Mouse (Mus musculus): ENCODE results near the gene Ago3. TPM values are rescaled to one million over a fixed set of nuclear protein-coding genes. Genes with fewer than 3 reads are reported as not detected.

Ago3 gene
- total and polyA plus RNA-seq, 3 experiments, result 7.3 to 7.9 TPM; not detected in 1

- no peak overlapping the region for H3K4me3 ChIP-seq (ENCODE audit: control insufficient read depth in 1 of 2, insufficient read depth in 1 of 2, low read depth in 2 of 2, low read length in 2 of 2)
- H3K36me3 ChIP-seq (ENCODE audit: control insufficient read depth in 1 of 2, insufficient read depth in 2 of 2, low read length in 2 of 2), result peaks cover 0 to 3% of the 10 kb centered on the region in 2 experiments; a peak in 2 of 4 replicates
- no peaks in the 10 kb centered on the region for H3K79me2 ChIP-seq (ENCODE audit: control insufficient read depth, insufficient read depth, low read length, poor library complexity)
- no peaks in the 10 kb centered on the region for H3K9me3 ChIP-seq (replicated peaks; ENCODE audit: insufficient read depth, low read length)
- no peak overlapping the region for H3K27ac ChIP-seq (ENCODE audit: control insufficient read depth, low read depth, low read length)
- no peak for DNase-seq (ENCODE audit: low read depth, low spot score)
- no peak overlapping the region for H3K9ac ChIP-seq (ENCODE audit: control insufficient read depth, low read depth, low read length, poor library complexity, severe bottlenecking)
- H3K4me1 ChIP-seq (ENCODE audit: control insufficient read depth in 1 of 2, insufficient read depth in 2 of 2, low read length in 2 of 2), result peaks cover 0 to 9% of the 10 kb centered on the region in 2 experiments; a peak in 1 of 4 replicates
- TF ChIP-seq NRF1 (IDR thresholded peaks at IDR 0.05; ENCODE audit: insufficient read depth, low read depth, low read length, poor library complexity, severe bottlenecking) (no peak), ETS1 (IDR thresholded peaks at IDR 0.05; ENCODE audit: low read depth, low read length) (no peak), USF2 (IDR thresholded peaks at IDR 0.05; ENCODE audit: borderline replicate concordance in 1 of 2, insufficient read depth in 1 of 2, low read depth in 1 of 2, low read length in 2 of 2) (no peak), USF1 (IDR thresholded peaks at IDR 0.05; ENCODE audit: low read depth, low read length) (no peak), MYC (IDR thresholded peaks at IDR 0.05; ENCODE audit: low read depth, low read length) (no peak), MXI1 (IDR thresholded peaks at IDR 0.05; ENCODE audit: low read depth, low read length) (no peak), MYB (IDR thresholded peaks at IDR 0.05; ENCODE audit: low read depth, low read length) (no peak), CHD1 (IDR thresholded peaks at IDR 0.05; ENCODE audit: low read depth, low read length) (no peak), NELFE (IDR thresholded peaks at IDR 0.05; ENCODE audit: low read depth, low read length) (no peak), POLR2A (IDR thresholded peaks at IDR 0.05; ENCODE audit: control insufficient read depth in 1 of 2, insufficient read depth in 1 of 2, low read depth in 1 of 2, low read length in 2 of 2, poor library complexity in 1 of 2) (no peak), SIN3A (IDR thresholded peaks at IDR 0.05; ENCODE audit: low read length) (no peak), JUND (IDR thresholded peaks at IDR 0.05; ENCODE audit: low read depth, low read length) (no peak), CHD2 (IDR thresholded peaks at IDR 0.05; ENCODE audit: low read length) (no peak), KAT2A (conservative IDR thresholded peaks at IDR 0.05; ENCODE audit: low read depth, low read length) (no peak)
- no peaks in the 10 kb centered on the region for H3K27me3 ChIP-seq (ENCODE audit: control insufficient read depth in 1 of 2, insufficient read depth in 2 of 2, low read length in 2 of 2)
These were observed 117.7 kb downstream of the Ago3 start for GRCm38 (mm10) chr4:126311566-126312200.

- H3K79me2 ChIP-seq (ENCODE audit: control insufficient read depth, insufficient read depth, low read length, poor library complexity), result no peaks in the 10 kb centered on the region
- H3K27ac ChIP-seq (ENCODE audit: control insufficient read depth, low read depth, low read length), result no peak overlapping the region
- no peak for DNase-seq (ENCODE audit: low read depth, low spot score)
- H3K36me3 ChIP-seq (ENCODE audit: control insufficient read depth in 1 of 2, insufficient read depth in 2 of 2, low read length in 2 of 2), result peaks cover 0 to 3% of the 10 kb centered on the region in 2 experiments; a peak in 2 of 4 replicates
- TF ChIP-seq ZMIZ1 (IDR thresholded peaks at IDR 0.05; ENCODE audit: low read depth, low read length), result no peak
- no peak for TF ChIP-seq JUND (IDR thresholded peaks at IDR 0.05; ENCODE audit: low read depth, low read length)
- no peak for TF ChIP-seq EP300 (IDR thresholded peaks at IDR 0.05; ENCODE audit: low read depth in 1 of 2, low read length in 2 of 2)
- no peak for TF ChIP-seq RAD21 (IDR thresholded peaks at IDR 0.05; ENCODE audit: low read depth, low read length)
- TF ChIP-seq MEF2A (IDR thresholded peaks at IDR 0.05; ENCODE audit: extremely low read depth, insufficient replicate concordance, low read depth, low read length, poor library complexity, severe bottlenecking), result no peak
- TF ChIP-seq UBTF (IDR thresholded peaks at IDR 0.05; ENCODE audit: borderline replicate concordance, insufficient read depth, low read depth, low read length), result no peak
- TF ChIP-seq ELF1 (IDR thresholded peaks at IDR 0.05; ENCODE audit: low read depth, low read length), result no peak
- no peak for TF ChIP-seq ZNF384 (IDR thresholded peaks at IDR 0.05; ENCODE audit: low read depth, low read length)
- no peak for TF ChIP-seq CTCF (IDR thresholded peaks at IDR 0.05 in 2 of 3, conservative IDR thresholded peaks at IDR 0.05 in 1 of 3; ENCODE audit: control insufficient read depth in 1 of 3, insufficient read depth in 1 of 3, low read depth in 2 of 3, low read length in 3 of 3, poor library complexity in 1 of 3, severe bottlenecking in 1 of 3)
- TF ChIP-seq SIN3A (IDR thresholded peaks at IDR 0.05; ENCODE audit: low read length), result no peak
- TF ChIP-seq BHLHE40 (IDR thresholded peaks at IDR 0.05; ENCODE audit: borderline replicate concordance, low read depth, low read length), result no peak
- TF ChIP-seq ZKSCAN1 (IDR thresholded peaks at IDR 0.05; ENCODE audit: low read depth, low read length), result no peak
- no peaks in the 10 kb centered on the region for H3K27me3 ChIP-seq (ENCODE audit: control insufficient read depth in 1 of 2, insufficient read depth in 2 of 2, low read length in 2 of 2)
- no peaks in the 10 kb centered on the region for H3K9me3 ChIP-seq (replicated peaks; ENCODE audit: insufficient read depth, low read length)
- H3K4me1 ChIP-seq (ENCODE audit: control insufficient read depth in 1 of 2, insufficient read depth in 2 of 2, low read length in 2 of 2), result peaks cover 0 to 9% of the 10 kb centered on the region in 2 experiments; a peak in 1 of 4 replicates
- no peak overlapping the region for H3K4me3 ChIP-seq (ENCODE audit: control insufficient read depth in 1 of 2, insufficient read depth in 1 of 2, low read depth in 2 of 2, low read length in 2 of 2)
- H3K9ac ChIP-seq (ENCODE audit: control insufficient read depth, low read depth, low read length, poor library complexity, severe bottlenecking), result no peak overlapping the region
These were observed 119.0 kb downstream of the Ago3 start for GRCm38 (mm10) chr4:126310344-126310743.

Data from MEL (cell line).